ENCODE assay signal across 10 mouse cellular contexts in genomic region chr10:87854408-87854807, GRCm38 (mm10). TPM values are rescaled to one million over a fixed set of nuclear protein-coding genes. Genes with fewer than 3 reads are reported as not detected.
A peak's percentile ranks its signal among the peaks of the same experiment; 100 is the strongest.
DNase-seq lines count a peak whose midpoint lies in the region; ATAC-seq and TF ChIP-seq lines count a peak whose summit lies in the region.
"Had no signal": no experiment of that assay in that cellular context is flagged by ENCODE, and none has a peak within 500 bp of the region (broad histone marks: within the 10 kb centered on the region; RNA-seq: fewer than 3 reads in every experiment).

No protein-coding gene starts in this region.

- no peak overlapping the region for H3K4me2 ChIP-seq in kidney, embryonic 16.5 days (replicated peaks; ENCODE audit: low read depth, low read length)
- H3K4me2 ChIP-seq: embryonic facial prominence, embryonic 13.5 days; lung, embryonic 15.5 days had no signal

- no peaks in the 10 kb centered on the region for H3K79me2 ChIP-seq in MEL (ENCODE audit: control insufficient read depth, insufficient read depth, low read length, poor library complexity)

- TF ChIP-seq CTCF in MEL (IDR thresholded peaks at IDR 0.05 in 2 of 3, conservative IDR thresholded peaks at IDR 0.05 in 1 of 3; ENCODE audit: control insufficient read depth in 1 of 3, insufficient read depth in 1 of 3, low read depth in 2 of 3, low read length in 3 of 3, poor library complexity in 1 of 3, severe bottlenecking in 1 of 3): peak; percentile 43 to 72 (median 64)

- no peak overlapping the region for H3K27ac ChIP-seq in kidney, embryonic 16.5 days (ENCODE audit: low read length)
- H3K27ac ChIP-seq in MEL (ENCODE audit: control insufficient read depth, low read depth, low read length): no peak overlapping the region
- H3K27ac ChIP-seq: embryonic facial prominence, embryonic 13.5 days; lung, embryonic 15.5 days had no signal

- TF ChIP-seq POLR2A in MEL (IDR thresholded peaks at IDR 0.05; ENCODE audit: control insufficient read depth in 1 of 2, insufficient read depth in 1 of 2, low read depth in 1 of 2, low read length in 2 of 2, poor library complexity in 1 of 2): no peak

- no peak for ATAC-seq in kidney, embryonic 16.5 days (ENCODE audit: low FRiP score, low TSS enrichment)

- no peak overlapping the region for H3K9ac ChIP-seq in kidney, embryonic 16.5 days (replicated peaks; ENCODE audit: low read length)
- H3K9ac ChIP-seq in MEL (ENCODE audit: control insufficient read depth, low read depth, low read length, poor library complexity, severe bottlenecking): no peak overlapping the region
- H3K9ac ChIP-seq: embryonic facial prominence, embryonic 13.5 days; lung, embryonic 15.5 days had no signal

- H3K36me3 ChIP-seq in kidney, embryonic 16.5 days (ENCODE audit: insufficient read depth, low read length): no peaks in the 10 kb centered on the region
- no peaks in the 10 kb centered on the region for H3K36me3 ChIP-seq in MEL (ENCODE audit: control insufficient read depth in 1 of 2, insufficient read depth in 2 of 2, low read length in 2 of 2)
- H3K36me3 ChIP-seq: embryonic facial prominence, embryonic 13.5 days; lung, embryonic 15.5 days had no signal

- WGBS in kidney, embryonic 16.5 days: 0% methylated on average over 5 of the region's 5 CpGs

- peaks cover 15% of the 10 kb centered on the region; the same call in 1 of the 2 replicates for H3K27me3 ChIP-seq in kidney, embryonic 16.5 days (ENCODE audit: insufficient read depth, low read length)
- no peaks in the 10 kb centered on the region for H3K27me3 ChIP-seq in MEL (ENCODE audit: control insufficient read depth in 1 of 2, insufficient read depth in 2 of 2, low read length in 2 of 2)

- peak; percentile 48 for TF ChIP-seq RAD21 in MEL (IDR thresholded peaks at IDR 0.05; ENCODE audit: low read depth, low read length)

- no peaks in the 10 kb centered on the region for H3K9me3 ChIP-seq in kidney, embryonic 16.5 days (ENCODE audit: low read length)
- H3K9me3 ChIP-seq in MEL (replicated peaks; ENCODE audit: insufficient read depth, low read length): no peaks in the 10 kb centered on the region
- H3K9me3 ChIP-seq: embryonic facial prominence, embryonic 13.5 days; lung, embryonic 15.5 days had no signal

- H3K4me3 ChIP-seq in kidney, embryonic 16.5 days (ENCODE audit: low read length): no peak overlapping the region
- H3K4me3 ChIP-seq in MEL (ENCODE audit: control insufficient read depth in 1 of 2, insufficient read depth in 1 of 2, low read depth in 2 of 2, low read length in 2 of 2): no peak overlapping the region
- H3K4me3 ChIP-seq: embryonic facial prominence, embryonic 13.5 days; lung, embryonic 15.5 days had no signal

- DNase-seq in kidney, adult 18-20 months: peak; percentile 80
- peak; percentile 44 for DNase-seq in MEL (ENCODE audit: low read depth, low spot score)
- peak; percentile 73 to 80 for DNase-seq in cerebellum, postnatal 14 days
- DNase-seq in gastrocnemius, postnatal 4 days (ENCODE audit: low spot score in 2 of 2): peak; percentile 26 to 38
- peak; percentile 45 to 50 for DNase-seq in layer of hippocampus, postnatal 36 days
- DNase-seq in natural killer cell, adult 2 months (ENCODE audit: low spot score in 2 of 2): peak; percentile 17 to 20
- DNase-seq in thymus, postnatal 4 days: peak; percentile 72

- no peak for TF ChIP-seq EP300 in MEL (IDR thresholded peaks at IDR 0.05; ENCODE audit: low read depth in 1 of 2, low read length in 2 of 2)

- H3K4me1 ChIP-seq in kidney, embryonic 16.5 days (ENCODE audit: insufficient read depth, low read length): peaks cover 22% of the 10 kb centered on the region
- H3K4me1 ChIP-seq in MEL (ENCODE audit: control insufficient read depth in 1 of 2, insufficient read depth in 2 of 2, low read length in 2 of 2): no peaks in the 10 kb centered on the region

TF ChIP-seq in MEL, 35 proteins besides CTCF, POLR2A, EP300 and RAD21:
- TF ChIP-seq GATA1 (IDR thresholded peaks at IDR 0.05; ENCODE audit: low read depth, low read length) (no peak), ETS1 (IDR thresholded peaks at IDR 0.05; ENCODE audit: low read depth, low read length) (no peak), E2F4 (IDR thresholded peaks at IDR 0.05; ENCODE audit: borderline replicate concordance, low read depth, low read length) (no peak), BHLHE40 (IDR thresholded peaks at IDR 0.05; ENCODE audit: borderline replicate concordance, low read depth, low read length) (no peak), KAT2A (conservative IDR thresholded peaks at IDR 0.05; ENCODE audit: low read depth, low read length) (no peak), ZMIZ1 (IDR thresholded peaks at IDR 0.05; ENCODE audit: low read depth, low read length) (no peak), MYB (IDR thresholded peaks at IDR 0.05; ENCODE audit: low read depth, low read length) (no peak), CHD1 (IDR thresholded peaks at IDR 0.05; ENCODE audit: low read depth, low read length) (no peak), MYC (IDR thresholded peaks at IDR 0.05; ENCODE audit: low read depth, low read length) (no peak), ZC3H11A (IDR thresholded peaks at IDR 0.05; ENCODE audit: low read depth, low read length) (peak; percentile 39), SIN3A (IDR thresholded peaks at IDR 0.05; ENCODE audit: low read length) (no peak), USF2 (IDR thresholded peaks at IDR 0.05; ENCODE audit: borderline replicate concordance in 1 of 2, insufficient read depth in 1 of 2, low read depth in 1 of 2, low read length in 2 of 2) (no peak), SMC3 (IDR thresholded peaks at IDR 0.05; ENCODE audit: low read depth, low read length) (peak; percentile 82), MAFK (IDR thresholded peaks at IDR 0.05; ENCODE audit: borderline replicate concordance, low read depth, low read length) (no peak)
TF ChIP-seq in MEL: peak in this region for 2.

RNA-seq across cellular contexts. Expression of gene Igf1, which starts 3.7 kb away (rescaled TPM):
- 30.5 and 32.4 TPM in 2 replicates for polyA plus RNA-seq in kidney, embryonic 16.5 days (2015; fragmentation: Nextera tagmentation; extraction: Ambion mirVana)
- not detected in 2 replicates for total RNA-seq in MEL (2012; rRNA removed)
- polyA plus RNA-seq in MEL (2012; ENCODE audit: insufficient read depth in 1 of 2, insufficient read length in 2 of 2, low read depth in 1 of 2, low replicate concordance in 2 of 2, missing spikeins in 1 of 2): not detected
- total RNA-seq in gastrocnemius, postnatal 4 days (2021): 100 to 1,000 TPM; 178 TPM
- 1 to 10 TPM; 8.0 TPM for total RNA-seq in layer of hippocampus, postnatal 36 days (2021)

Comparison
In these comparisons a context has a peak if more than half of its experiments do, and no peak if none do; other contexts are left out.
1. DNase-seq: peak in every context shown above with its lines; median percentile 80 in kidney, adult 18-20 months; 76 in cerebellum, postnatal 14 days; 72 in thymus, postnatal 4 days; 48 in layer of hippocampus, postnatal 36 days; 44 in MEL; 32 in gastrocnemius, postnatal 4 days; 18 in natural killer cell, adult 2 months.
2. RNA of gene Igf1, which starts 3.7 kb away (total RNA-seq): 178 TPM in gastrocnemius, postnatal 4 days; 8.0 TPM in layer of hippocampus, postnatal 36 days and not detected in MEL; every median in the first group is over 10 times any median in the second.